Mouse (Mus musculus): ENCODE measurements around the gene Zpbp. TPM values are rescaled to one million over a fixed set of nuclear protein-coding genes. Genes with fewer than 3 reads are reported as not detected.

Gene Zpbp
- polyA plus RNA-seq, 1 experiment from 2014 or later: 0.86 TPM

- H3K4me1 ChIP-seq (ENCODE audit: control insufficient read depth in 2 of 2, insufficient read depth in 2 of 2, low read length in 2 of 2): no peaks in the 10 kb centered on the region
- H3K36me3 ChIP-seq (ENCODE audit: control insufficient read depth, insufficient read depth, low read length): no peaks in the 10 kb centered on the region
- 74% methylated on average over 3 of the region's 3 CpGs for WGBS
- no peak overlapping the region for H3K4me3 ChIP-seq (ENCODE audit: control insufficient read depth in 1 of 2, insufficient read depth in 1 of 2, low read depth in 1 of 2, low read length in 2 of 2)
- no peaks in the 10 kb centered on the region for H3K27me3 ChIP-seq (ENCODE audit: control insufficient read depth, insufficient read depth, low read length)
- H3K27ac ChIP-seq (replicated peaks in 1 of 2; ENCODE audit: control insufficient read depth in 1 of 2, insufficient read depth in 1 of 2, low read depth in 2 of 2, low read length in 2 of 2): no peak overlapping the region
- ATAC-seq (ENCODE audit: insufficient number of reproducible peaks, insufficient read depth, low FRiP score, low read depth): no peak
- no peaks in the 10 kb centered on the region for H3K9me3 ChIP-seq (ENCODE audit: control insufficient read depth, low read length)
- no peak overlapping the region for H3K9ac ChIP-seq (ENCODE audit: low read length)
- no peak overlapping the region for H3K4me2 ChIP-seq (ENCODE audit: low read length)
Observed at GRCm38 (mm10) chr11:11283512-11283911, 178.7 kb downstream of the Zpbp start.

GRCm38 (mm10) chr11:11280128-11280527, 182.1 kb downstream of the Zpbp start:
- Histone ChIP-seq H3K4me3 (ENCODE audit: control insufficient read depth in 1 of 2, insufficient read depth in 1 of 2, low read depth in 1 of 2, low read length in 2 of 2) (no peak overlapping the region), H3K9me3 (ENCODE audit: control insufficient read depth, low read length) (no peaks in the 10 kb centered on the region), H3K4me2 (ENCODE audit: low read length) (no peak overlapping the region), H3K9ac (ENCODE audit: low read length) (no peak overlapping the region), H3K4me1 (ENCODE audit: control insufficient read depth in 2 of 2, insufficient read depth in 2 of 2, low read length in 2 of 2) (no peaks in the 10 kb centered on the region), H3K27ac (replicated peaks in 1 of 2; ENCODE audit: control insufficient read depth in 1 of 2, insufficient read depth in 1 of 2, low read depth in 2 of 2, low read length in 2 of 2) (no peak overlapping the region), H3K36me3 (ENCODE audit: control insufficient read depth, insufficient read depth, low read length) (no peaks in the 10 kb centered on the region), H3K27me3 (ENCODE audit: control insufficient read depth, insufficient read depth, low read length) (no peaks in the 10 kb centered on the region)
- ATAC-seq (ENCODE audit: insufficient number of reproducible peaks, insufficient read depth, low FRiP score, low read depth): no peak

GRCm38 (mm10) chr11:11257348-11257747, 204.9 kb downstream of the Zpbp start:
- WGBS: 73% methylated on average over 1 of the region's 1 CpGs
- H3K4me3 ChIP-seq (ENCODE audit: control insufficient read depth in 1 of 2, insufficient read depth in 1 of 2, low read depth in 1 of 2, low read length in 2 of 2): no peak overlapping the region
- no peaks in the 10 kb centered on the region for H3K27me3 ChIP-seq (ENCODE audit: control insufficient read depth, insufficient read depth, low read length)
- no peaks in the 10 kb centered on the region for H3K9me3 ChIP-seq (ENCODE audit: control insufficient read depth, low read length)
- H3K4me1 ChIP-seq (ENCODE audit: control insufficient read depth in 2 of 2, insufficient read depth in 2 of 2, low read length in 2 of 2): no peaks in the 10 kb centered on the region
- H3K27ac ChIP-seq (replicated peaks in 1 of 2; ENCODE audit: control insufficient read depth in 1 of 2, insufficient read depth in 1 of 2, low read depth in 2 of 2, low read length in 2 of 2): no peak overlapping the region
- H3K9ac ChIP-seq (ENCODE audit: low read length): no peak overlapping the region
- no peak for ATAC-seq (ENCODE audit: insufficient number of reproducible peaks, insufficient read depth, low FRiP score, low read depth)
- H3K4me2 ChIP-seq (ENCODE audit: low read length): no peak overlapping the region
- no peaks in the 10 kb centered on the region for H3K36me3 ChIP-seq (ENCODE audit: control insufficient read depth, insufficient read depth, low read length)

GRCm38 (mm10) chr11:11242694-11243377, 219.4 kb downstream of the Zpbp start:
- ATAC-seq (ENCODE audit: insufficient number of reproducible peaks, insufficient read depth, low FRiP score, low read depth): no peak
- no peak overlapping the region for H3K4me2 ChIP-seq (ENCODE audit: low read length)
- 47% methylated on average over 6 of the region's 6 CpGs for WGBS
- H3K4me1 ChIP-seq (ENCODE audit: control insufficient read depth in 2 of 2, insufficient read depth in 2 of 2, low read length in 2 of 2): no peaks in the 10 kb centered on the region
- no peak overlapping the region for H3K4me3 ChIP-seq (ENCODE audit: control insufficient read depth in 1 of 2, insufficient read depth in 1 of 2, low read depth in 1 of 2, low read length in 2 of 2)
- H3K27me3 ChIP-seq (ENCODE audit: control insufficient read depth, insufficient read depth, low read length): no peaks in the 10 kb centered on the region
- H3K9ac ChIP-seq (ENCODE audit: low read length): no peak overlapping the region
- no peaks in the 10 kb centered on the region for H3K36me3 ChIP-seq (ENCODE audit: control insufficient read depth, insufficient read depth, low read length)
- no peak overlapping the region for H3K27ac ChIP-seq (replicated peaks in 1 of 2; ENCODE audit: control insufficient read depth in 1 of 2, insufficient read depth in 1 of 2, low read depth in 2 of 2, low read length in 2 of 2)
- H3K9me3 ChIP-seq (ENCODE audit: control insufficient read depth, low read length): no peaks in the 10 kb centered on the region

GRCm38 (mm10) chr11:11239346-11239745, 222.9 kb downstream of the Zpbp start:
- no peak overlapping the region for H3K9ac ChIP-seq (ENCODE audit: low read length)
- WGBS: 70% methylated on average over 1 of the region's 1 CpGs
- no peak for ATAC-seq (ENCODE audit: insufficient number of reproducible peaks, insufficient read depth, low FRiP score, low read depth)
- H3K4me1 ChIP-seq (ENCODE audit: control insufficient read depth in 2 of 2, insufficient read depth in 2 of 2, low read length in 2 of 2): no peaks in the 10 kb centered on the region
- H3K27me3 ChIP-seq (ENCODE audit: control insufficient read depth, insufficient read depth, low read length): no peaks in the 10 kb centered on the region
- H3K4me2 ChIP-seq (ENCODE audit: low read length): no peak overlapping the region
- H3K9me3 ChIP-seq (ENCODE audit: control insufficient read depth, low read length): no peaks in the 10 kb centered on the region
- no peaks in the 10 kb centered on the region for H3K36me3 ChIP-seq (ENCODE audit: control insufficient read depth, insufficient read depth, low read length)
- H3K27ac ChIP-seq (replicated peaks in 1 of 2; ENCODE audit: control insufficient read depth in 1 of 2, insufficient read depth in 1 of 2, low read depth in 2 of 2, low read length in 2 of 2): no peak overlapping the region
- H3K4me3 ChIP-seq (ENCODE audit: control insufficient read depth in 1 of 2, insufficient read depth in 1 of 2, low read depth in 1 of 2, low read length in 2 of 2): no peak overlapping the region

Other genes with a start within 250 kb of the Zpbp start
- gene Spata48, start 314 bp downstream of the Zpbp start, polyA plus RNA-seq (2014; fragmentation: Nextera tagmentation; extraction: Ambion mirVana): 1.4 and 2.2 TPM in 2 replicates
- not detected in 2 replicates for gene 4930512M02Rik, start 165.4 kb upstream of the Zpbp start, polyA plus RNA-seq (2014; fragmentation: Nextera tagmentation; extraction: Ambion mirVana)
- gene Ikzf1, start 222.6 kb upstream of the Zpbp start, polyA plus RNA-seq (2014; fragmentation: Nextera tagmentation; extraction: Ambion mirVana): 0.69 and 1.5 TPM in 2 replicates

Data from heart, embryonic 14.5 days (tissue).